Mouse (Mus musculus) myocyte (in vitro differentiated cells): ENCODE measurements at regions not wholly inside any gene's neighbourhood (a gene's known extent, or its start where the extent isn't known, plus 50 kb on each side); places are given as distances from the start of the nearest gene placed in this dataset.

Experiments used
- POLR2A ChIP-seq: IDR thresholded peaks from one replicate; pipeline ENCODE4 v1.6.1; 2011; ENCODE audit warnings: low read depth, mild to moderate bottlenecking, control low read depth, moderate library complexity; ENCODE audit not compliant: insufficient read length
- POLR2AphosphoS2 ChIP-seq: IDR thresholded peaks from one replicate; pipeline ENCODE4 v1.6.1; 2011; ENCODE audit warnings: low read depth, control low read depth; ENCODE audit not compliant: insufficient read length
- TCF12 ChIP-seq: IDR thresholded peaks from one replicate; pipeline ENCODE4 v1.6.1; 2011; ENCODE audit warnings: mild to moderate bottlenecking, control low read depth; ENCODE audit not compliant: poor library complexity, insufficient read depth, severe bottlenecking

GRCm38 (mm10) chr3:105281686-105282085, 170.4 kb upstream of the Kcnd3 start:
- no peak for TF ChIP-seq POLR2A
- TF ChIP-seq POLR2AphosphoS2: no peak
- no peak for TF ChIP-seq TCF12
